Mouse (Mus musculus): ENCODE data around the gene Gm815.

Gene Gm815

GRCm38 (mm10) chr19:26885616-26886015 is at the start of gene Gm815:
Gm815 (plus strand) TSS chr19:26885881.
- no peak for DNase-seq (ENCODE audit: low read depth)

GRCm38 (mm10) chr19:26837626-26838025 is 48.1 kb upstream of the Gm815 start:
- DNase-seq (ENCODE audit: low read depth), result no peak

GRCm38 (mm10) chr19:26843896-26844295 is 41.8 kb upstream of the Gm815 start:
- no peak for DNase-seq (ENCODE audit: low read depth)

GRCm38 (mm10) chr19:26844813-26845212 is 40.9 kb upstream of the Gm815 start:
- no peak for DNase-seq (ENCODE audit: low read depth)

- peak; percentile 92 for DNase-seq (ENCODE audit: low read depth)
Measured at GRCm38 (mm10) chr19:26845276-26846016, 40.2 kb upstream of the Gm815 start.

- no peak for DNase-seq (ENCODE audit: low read depth)
Measured at GRCm38 (mm10) chr19:26846017-26846285, 39.7 kb upstream of the Gm815 start.

- no peak for DNase-seq (ENCODE audit: low read depth)
Measured at GRCm38 (mm10) chr19:26851017-26851782, 34.5 kb upstream of the Gm815 start.

- no peak for DNase-seq (ENCODE audit: low read depth)
Measured at GRCm38 (mm10) chr19:26852325-26852900, 33.3 kb upstream of the Gm815 start.

- no peak for DNase-seq (ENCODE audit: low read depth)
Measured at GRCm38 (mm10) chr19:26853701-26854282, 31.9 kb upstream of the Gm815 start.

- no peak for DNase-seq (ENCODE audit: low read depth)
Measured at GRCm38 (mm10) chr19:26854661-26855060, 31.0 kb upstream of the Gm815 start.

- DNase-seq (ENCODE audit: low read depth), result no peak
Measured at GRCm38 (mm10) chr19:26855152-26855551, 30.5 kb upstream of the Gm815 start.

- no peak for DNase-seq (ENCODE audit: low read depth)
Measured at GRCm38 (mm10) chr19:26858427-26859194, 27.1 kb upstream of the Gm815 start.

GRCm38 (mm10) chr19:26859195-26859570 is 26.5 kb upstream of the Gm815 start:
- no peak for DNase-seq (ENCODE audit: low read depth)

GRCm38 (mm10) chr19:26863662-26864061 is 22.0 kb upstream of the Gm815 start:
- no peak for DNase-seq (ENCODE audit: low read depth)

GRCm38 (mm10) chr19:26864975-26865690 is 20.5 kb upstream of the Gm815 start:
- DNase-seq (ENCODE audit: low read depth), result no peak

GRCm38 (mm10) chr19:26865736-26866135 is 19.9 kb upstream of the Gm815 start:
- DNase-seq (ENCODE audit: low read depth), result no peak

GRCm38 (mm10) chr19:26869591-26869990 is 16.1 kb upstream of the Gm815 start:
- DNase-seq (ENCODE audit: low read depth), result no peak

- DNase-seq (ENCODE audit: low read depth), result no peak
Measured at GRCm38 (mm10) chr19:26870280-26870679, 15.4 kb upstream of the Gm815 start.

- DNase-seq (ENCODE audit: low read depth), result no peak
Measured at GRCm38 (mm10) chr19:26871096-26871495, 14.6 kb upstream of the Gm815 start.

- DNase-seq (ENCODE audit: low read depth), result no peak
Measured at GRCm38 (mm10) chr19:26872886-26873285, 12.8 kb upstream of the Gm815 start.

GRCm38 (mm10) chr19:26875601-26876000 is 10.1 kb upstream of the Gm815 start:
- DNase-seq (ENCODE audit: low read depth), result no peak

All from induced T-regulatory cell, adult 2 months (primary cell).